Mouse (Mus musculus): ENCODE measurements around the gene Lgr5. TPM values are rescaled to one million over a fixed set of nuclear protein-coding genes. Genes with fewer than 3 reads are reported as not detected.

Gene Lgr5
- total RNA-seq, 2 experiments from 2014 or later = 0.35 TPM; not detected in 1

DNA sequence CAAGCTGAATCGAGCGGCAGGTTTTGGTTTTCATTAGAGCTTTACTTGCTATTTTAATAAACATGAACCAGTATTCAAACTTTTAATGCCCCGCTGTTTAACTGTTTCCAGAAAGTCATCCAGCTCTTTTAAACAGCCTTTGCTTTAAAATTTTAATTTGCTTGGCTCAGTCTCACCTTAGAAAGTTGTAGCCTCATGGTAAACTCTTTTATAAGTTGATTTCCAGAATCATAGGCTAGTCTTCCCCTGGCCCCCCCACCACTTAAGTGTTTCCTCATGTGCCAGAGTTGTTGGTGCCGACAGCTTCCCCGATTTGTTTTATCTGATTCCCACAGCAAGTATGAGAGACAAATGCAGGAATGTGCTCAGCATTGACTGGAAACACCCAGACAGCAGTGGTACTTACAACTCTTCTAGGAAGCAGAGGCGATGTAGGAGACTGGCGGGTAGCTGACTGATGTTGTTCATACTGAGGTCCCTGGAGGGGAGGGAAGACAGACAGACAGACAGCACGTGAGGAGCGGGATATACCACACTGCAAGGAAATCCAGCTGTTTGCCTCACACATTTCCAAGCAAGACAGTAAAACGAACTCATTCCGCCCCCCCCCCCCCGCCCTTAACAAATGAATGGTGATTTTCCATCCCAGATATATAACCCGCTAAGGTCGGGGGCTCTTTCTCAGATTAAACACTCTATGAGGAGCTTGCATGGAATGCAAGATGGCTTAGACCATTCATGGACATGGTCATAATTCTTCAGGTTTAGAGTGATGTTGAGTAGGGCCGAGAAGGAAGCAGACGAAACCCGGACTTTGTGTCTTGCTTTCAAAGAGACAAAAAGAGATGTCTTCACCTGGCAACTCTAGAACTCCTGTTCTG is 67.1 kb downstream of the Lgr5 start:
- ATAC-seq (replicated peaks; ENCODE audit: low FRiP score, low TSS enrichment, poor library complexity, severe bottlenecking) = no peak

DNA sequence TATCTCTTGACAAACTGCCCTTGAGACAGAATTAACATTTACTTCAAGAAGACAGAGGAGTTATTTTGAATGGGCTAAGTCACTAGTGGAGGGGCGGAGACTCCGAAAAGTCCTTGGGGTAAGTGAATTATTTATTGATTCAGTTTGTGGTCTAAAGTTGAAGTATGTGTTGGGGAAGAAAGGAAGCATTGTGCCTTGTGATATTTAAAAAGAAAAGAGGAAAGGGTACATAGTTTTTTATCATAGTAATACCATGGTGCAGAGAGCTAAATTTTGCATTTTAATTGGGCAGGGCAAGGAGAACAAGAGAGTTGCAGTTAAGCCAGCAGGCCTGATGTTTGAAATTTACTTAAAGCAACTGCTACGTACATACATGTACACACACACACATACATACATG is 68.7 kb downstream of the Lgr5 start:
- ATAC-seq (replicated peaks; ENCODE audit: low FRiP score, low TSS enrichment, poor library complexity, severe bottlenecking) = no peak

DNA sequence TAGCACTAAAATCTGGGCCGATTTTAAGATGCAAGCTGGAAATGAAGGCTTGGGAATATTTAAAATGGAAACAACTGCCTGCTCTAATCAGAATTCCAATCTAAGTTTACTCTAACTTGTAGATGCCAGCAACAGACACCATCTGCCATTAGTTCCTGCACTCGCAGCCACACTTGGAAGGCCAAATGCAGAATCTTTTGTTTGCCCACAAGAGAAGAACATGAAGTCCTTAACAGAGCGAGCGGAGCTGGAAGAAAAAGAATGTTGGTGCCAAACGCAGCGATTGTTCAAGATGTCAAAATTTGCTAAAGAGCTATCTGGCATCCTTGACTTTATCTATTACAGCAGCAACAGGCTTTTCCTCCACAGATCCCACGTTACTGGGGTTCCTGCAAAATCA is 72.1 kb downstream of the Lgr5 start:
- ATAC-seq (replicated peaks; ENCODE audit: low FRiP score, low TSS enrichment, poor library complexity, severe bottlenecking) = no peak

DNA sequence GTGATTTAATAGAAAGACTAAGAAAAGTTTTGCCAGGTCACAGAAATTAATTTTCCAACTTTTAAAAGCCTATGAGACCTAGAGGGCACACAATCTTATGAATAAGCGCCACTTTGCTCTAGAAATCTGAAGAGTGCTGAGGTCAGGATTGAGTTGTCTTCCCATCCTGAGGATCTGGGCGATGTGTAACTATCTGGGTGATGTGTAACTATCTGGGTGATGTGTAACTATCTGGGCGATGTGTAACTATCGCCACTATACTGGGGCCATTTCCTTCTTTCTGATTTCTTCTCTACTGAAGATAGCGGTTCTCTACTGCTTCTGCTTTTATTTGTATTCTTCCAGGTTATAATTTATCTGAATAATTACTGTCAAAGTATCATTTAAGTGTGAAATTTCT is 76.6 kb downstream of the Lgr5 start:
- ATAC-seq (replicated peaks; ENCODE audit: low FRiP score, low TSS enrichment, poor library complexity, severe bottlenecking) = no peak

DNA sequence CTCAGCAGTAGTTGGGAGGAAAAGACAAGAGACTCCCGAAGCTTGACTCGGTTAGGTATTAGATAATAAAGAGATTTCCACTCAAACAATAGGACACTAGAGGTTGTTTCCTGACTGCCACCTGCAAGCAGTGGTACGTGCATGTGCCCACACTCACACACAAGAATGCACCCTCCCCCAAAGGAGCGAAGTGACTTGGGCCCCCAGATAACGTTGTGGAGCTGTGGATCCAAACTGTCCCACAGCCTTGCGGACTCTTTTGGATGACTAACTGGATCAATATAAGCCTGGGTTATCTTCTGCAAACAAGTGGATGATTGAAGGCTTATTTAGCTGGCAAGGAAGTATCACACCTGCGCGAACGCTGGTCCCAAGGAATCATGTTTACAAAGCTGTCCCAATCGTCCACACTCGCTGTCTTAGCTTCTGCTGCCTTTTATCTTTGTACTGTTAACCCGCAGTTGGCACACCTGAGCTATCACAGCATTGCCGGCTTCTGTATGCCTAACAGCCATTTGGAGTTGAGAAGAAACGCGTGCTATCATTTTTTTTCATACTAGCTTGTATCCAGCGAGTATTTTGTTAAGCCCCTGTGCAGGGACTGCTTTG is 81.8 kb downstream of the Lgr5 start:
- no peak for ATAC-seq (replicated peaks; ENCODE audit: low FRiP score, low TSS enrichment, poor library complexity, severe bottlenecking)

DNA sequence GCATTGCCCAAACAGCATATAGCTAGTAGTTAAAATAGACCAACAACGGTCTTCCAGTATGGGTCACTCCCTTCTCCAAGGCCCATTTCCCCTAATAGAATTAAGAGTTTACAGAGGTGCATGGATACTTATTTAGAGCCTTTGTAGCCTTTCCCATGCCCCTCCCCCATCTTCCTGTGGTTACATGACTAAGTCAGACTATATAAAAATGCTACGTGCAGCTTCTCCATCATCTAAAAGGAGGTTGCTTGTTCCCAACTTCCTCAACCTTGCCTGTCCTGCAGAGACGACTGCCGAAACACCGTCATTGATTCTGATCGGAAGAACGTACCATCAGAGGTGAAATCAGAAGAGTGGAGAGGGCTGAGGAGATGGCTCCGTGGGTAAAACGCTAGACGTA is 82.4 kb downstream of the Lgr5 start:
- ATAC-seq (replicated peaks; ENCODE audit: low FRiP score, low TSS enrichment, poor library complexity, severe bottlenecking) = no peak

DNA sequence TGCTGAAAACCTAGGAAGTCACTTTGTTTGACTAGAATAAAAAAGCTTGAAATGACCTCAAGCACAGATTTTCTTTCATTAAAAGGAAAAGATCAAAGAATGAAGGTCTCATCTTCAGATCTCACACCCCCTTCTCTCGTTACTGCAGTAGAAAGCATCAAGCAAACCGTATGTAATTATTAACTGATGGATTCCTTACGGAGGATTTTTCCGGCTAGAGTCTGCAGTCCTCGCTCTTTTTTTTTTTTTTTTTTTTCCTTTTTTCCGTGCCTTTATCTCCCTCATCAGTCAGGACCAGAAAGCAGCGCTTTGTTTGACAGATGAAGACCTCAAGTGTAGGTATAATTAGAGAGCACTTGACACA is 93.8 kb downstream of the Lgr5 start:
- ATAC-seq (replicated peaks; ENCODE audit: low FRiP score, low TSS enrichment, poor library complexity, severe bottlenecking) = no peak

DNA sequence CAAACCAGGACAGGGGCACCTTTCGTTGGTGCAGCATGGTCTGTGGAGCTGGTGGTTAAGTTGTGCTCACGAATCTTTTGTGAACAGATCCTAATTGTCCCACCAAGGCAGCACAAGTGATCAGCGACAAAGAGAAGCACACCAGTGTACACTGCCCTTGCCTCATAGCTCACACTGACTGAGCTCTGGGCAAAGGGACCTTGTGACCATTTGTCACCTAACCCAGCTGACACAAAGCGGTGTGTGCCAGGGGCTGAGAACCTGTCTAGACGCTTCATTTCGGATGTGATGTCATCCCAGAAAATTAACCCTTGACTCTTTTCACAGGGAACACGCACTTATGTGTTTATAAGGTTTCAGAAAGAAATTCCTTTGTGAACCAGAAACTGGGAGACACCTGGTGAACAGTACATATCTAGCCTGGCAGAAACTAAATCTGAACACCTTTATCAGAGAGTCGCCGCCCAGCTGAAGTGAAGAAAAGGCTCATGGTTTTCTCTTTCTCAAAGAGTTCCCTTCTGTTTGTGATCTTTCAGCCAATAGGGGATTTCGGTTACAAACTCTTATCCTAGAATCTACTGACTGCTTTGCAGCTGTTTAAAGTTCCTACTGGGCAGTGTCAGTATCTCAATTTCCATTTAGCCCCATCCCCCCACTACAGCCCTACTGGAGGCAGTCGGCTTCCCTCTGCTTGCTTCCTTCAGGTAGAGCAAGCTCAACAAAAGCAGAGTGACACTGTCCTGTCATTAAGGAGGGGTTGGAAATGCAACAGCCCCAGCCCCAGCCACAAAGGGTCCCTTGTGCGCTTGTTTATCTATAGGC is 94.4 kb downstream of the Lgr5 start:
- no peak for ATAC-seq (replicated peaks; ENCODE audit: low FRiP score, low TSS enrichment, poor library complexity, severe bottlenecking)

DNA sequence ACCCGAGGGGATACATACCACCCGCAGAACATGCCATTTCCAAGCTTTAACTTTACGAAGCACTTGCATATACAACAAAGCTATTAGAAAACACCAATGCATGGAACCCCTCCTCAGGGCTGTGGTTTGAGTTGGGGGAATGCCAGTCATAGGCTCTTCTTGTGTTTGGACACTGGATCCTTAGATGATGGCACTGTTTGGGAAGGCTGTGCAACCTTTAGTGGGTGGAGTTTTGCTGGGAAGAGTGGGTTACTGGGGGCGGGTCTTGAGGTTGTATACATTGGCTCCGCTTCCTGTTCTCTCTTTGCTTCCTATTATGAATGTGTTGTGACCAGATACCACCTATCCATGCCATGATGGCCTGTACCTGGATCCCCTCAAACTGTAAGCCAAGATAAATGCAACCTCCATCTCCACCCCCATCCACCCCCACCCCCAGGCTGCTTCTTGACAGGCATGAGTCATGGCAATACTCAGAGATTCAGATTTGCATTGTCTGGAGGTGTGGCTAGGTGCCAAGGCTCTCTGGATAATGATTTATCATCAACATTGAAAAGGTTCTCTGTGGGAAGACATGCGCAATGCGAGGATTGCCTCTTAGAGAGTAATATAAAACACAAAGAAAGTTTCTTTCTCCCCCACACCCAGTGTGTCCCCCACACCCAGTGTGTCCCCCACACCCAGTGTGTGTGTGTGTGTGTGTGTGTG is 95.6 kb downstream of the Lgr5 start:
- no peak for ATAC-seq (replicated peaks; ENCODE audit: low FRiP score, low TSS enrichment, poor library complexity, severe bottlenecking)

DNA sequence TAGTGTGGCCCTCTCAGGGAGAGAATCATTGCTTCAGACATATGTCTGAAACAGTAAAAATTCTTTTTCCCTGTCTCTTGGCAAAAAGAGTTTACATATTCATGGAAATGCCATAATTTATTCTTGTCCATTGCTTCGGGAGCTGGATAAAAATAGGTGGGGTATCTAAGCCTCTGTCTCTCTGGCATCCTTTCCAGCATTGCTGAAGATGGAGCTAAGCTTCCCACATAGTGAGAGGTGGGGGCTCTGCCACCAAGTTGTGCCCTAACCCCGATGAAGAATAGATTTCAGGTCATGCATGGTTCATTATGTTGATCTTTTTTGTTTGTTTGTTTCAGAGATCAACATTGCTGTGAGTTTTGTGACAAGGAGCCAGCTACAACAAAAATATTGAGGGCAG is 102.0 kb downstream of the Lgr5 start:
- no peak for ATAC-seq (replicated peaks; ENCODE audit: low FRiP score, low TSS enrichment, poor library complexity, severe bottlenecking)

DNA sequence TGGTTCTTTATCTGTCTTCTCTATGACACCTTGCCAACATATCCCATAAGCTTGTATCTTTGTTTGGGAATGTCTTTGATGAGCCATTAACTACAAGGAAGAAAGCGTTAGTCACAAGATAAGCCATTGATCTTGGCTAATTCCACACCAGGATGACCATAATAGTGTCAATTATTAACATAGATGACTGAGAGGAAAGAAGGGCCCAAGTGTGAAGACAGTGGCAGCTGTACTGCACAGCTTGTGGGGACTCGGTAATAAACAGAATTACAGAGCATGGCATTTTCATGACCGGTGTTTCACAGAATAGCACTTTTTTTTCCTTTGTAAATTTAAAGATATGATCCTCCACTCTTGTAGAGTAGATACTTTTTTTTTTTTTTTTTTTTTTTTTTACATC is 102.9 kb downstream of the Lgr5 start:
- ATAC-seq (replicated peaks; ENCODE audit: low FRiP score, low TSS enrichment, poor library complexity, severe bottlenecking) = no peak

DNA sequence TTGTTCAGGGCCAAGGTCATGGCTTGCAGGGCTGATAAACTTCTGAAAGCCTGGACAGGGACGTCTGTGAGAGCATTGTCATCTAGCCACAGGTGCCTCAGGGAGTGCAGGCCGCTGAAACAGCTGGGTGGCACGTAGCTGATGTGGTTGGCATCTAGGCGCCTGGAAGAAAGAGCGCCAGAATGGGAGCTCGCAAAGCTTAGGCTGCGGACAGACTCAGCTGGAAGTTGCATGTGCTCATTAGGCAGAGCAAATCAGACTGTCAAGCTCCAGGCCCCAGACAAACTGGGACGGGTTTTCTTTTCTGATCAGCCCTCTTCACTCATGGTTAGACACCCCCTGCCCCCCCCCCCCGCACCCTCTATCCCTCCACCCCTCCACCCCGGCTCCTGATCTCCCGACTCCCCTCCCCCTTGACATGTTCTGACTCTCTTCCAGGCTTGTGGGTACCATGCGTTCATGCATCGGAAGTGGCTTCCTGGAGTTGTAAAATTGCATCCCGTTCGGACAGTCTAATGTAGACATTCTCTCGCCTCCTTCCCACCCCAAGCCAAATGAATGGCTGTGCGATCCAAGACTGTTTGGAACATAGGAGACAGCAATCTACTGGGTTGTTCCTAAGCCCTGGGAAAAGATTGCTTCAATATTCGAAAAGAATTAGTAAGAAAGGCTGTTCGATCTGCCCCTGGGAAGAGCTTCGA is 109.0 kb downstream of the Lgr5 start:
- 0 out of 2 replicates have a peak, but pooled peaks have one; percentile 18 for ATAC-seq (replicated peaks; ENCODE audit: low FRiP score, low TSS enrichment, poor library complexity, severe bottlenecking)

DNA sequence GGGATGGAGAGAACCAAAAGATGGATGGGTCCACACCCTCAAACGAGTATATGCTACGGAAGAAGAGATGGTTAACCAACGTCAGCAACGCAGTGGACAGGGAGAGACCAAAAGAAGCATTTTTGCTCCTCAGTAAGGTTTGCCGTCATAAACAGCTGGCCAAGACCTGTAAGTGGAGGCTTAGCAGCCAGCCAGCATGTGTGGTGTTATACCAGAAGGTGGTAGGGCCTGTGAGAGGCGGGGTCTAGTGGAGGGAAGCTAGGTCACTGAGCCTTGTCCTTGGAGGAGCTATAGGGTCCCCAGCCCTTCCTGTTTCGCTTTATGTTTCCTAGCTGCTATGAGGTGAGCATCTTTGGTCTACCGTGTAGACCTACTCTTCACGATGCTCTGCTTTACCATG is 111.1 kb downstream of the Lgr5 start:
- no peak for ATAC-seq (replicated peaks; ENCODE audit: low FRiP score, low TSS enrichment, poor library complexity, severe bottlenecking)

DNA sequence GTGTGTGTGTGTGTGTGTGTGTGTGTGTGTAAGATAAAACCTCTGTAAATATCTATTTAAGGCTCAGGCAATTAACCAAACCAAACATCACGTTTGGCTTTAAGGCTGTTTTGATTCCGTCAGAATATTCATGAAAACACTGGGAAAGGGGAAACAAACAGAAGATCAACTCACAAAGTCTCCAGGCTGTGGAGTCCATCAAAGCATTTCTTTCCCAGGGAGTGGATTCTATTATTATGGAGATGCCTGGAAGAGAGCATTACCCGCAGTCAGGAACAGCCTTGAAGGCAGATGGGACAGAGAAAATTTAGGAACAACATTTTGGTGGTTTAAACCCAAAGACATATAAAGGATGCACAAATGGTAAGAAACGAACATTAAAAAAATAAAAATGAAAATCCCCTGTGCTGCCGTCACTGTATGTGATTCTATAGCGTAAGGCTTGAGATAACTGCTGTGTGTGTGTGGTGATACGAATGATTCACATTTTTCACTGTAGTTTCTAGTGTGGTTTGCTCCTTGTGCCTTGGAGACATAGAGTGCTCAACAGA is 112.5 kb downstream of the Lgr5 start:
- ATAC-seq (replicated peaks; ENCODE audit: low FRiP score, low TSS enrichment, poor library complexity, severe bottlenecking) = no peak

DNA sequence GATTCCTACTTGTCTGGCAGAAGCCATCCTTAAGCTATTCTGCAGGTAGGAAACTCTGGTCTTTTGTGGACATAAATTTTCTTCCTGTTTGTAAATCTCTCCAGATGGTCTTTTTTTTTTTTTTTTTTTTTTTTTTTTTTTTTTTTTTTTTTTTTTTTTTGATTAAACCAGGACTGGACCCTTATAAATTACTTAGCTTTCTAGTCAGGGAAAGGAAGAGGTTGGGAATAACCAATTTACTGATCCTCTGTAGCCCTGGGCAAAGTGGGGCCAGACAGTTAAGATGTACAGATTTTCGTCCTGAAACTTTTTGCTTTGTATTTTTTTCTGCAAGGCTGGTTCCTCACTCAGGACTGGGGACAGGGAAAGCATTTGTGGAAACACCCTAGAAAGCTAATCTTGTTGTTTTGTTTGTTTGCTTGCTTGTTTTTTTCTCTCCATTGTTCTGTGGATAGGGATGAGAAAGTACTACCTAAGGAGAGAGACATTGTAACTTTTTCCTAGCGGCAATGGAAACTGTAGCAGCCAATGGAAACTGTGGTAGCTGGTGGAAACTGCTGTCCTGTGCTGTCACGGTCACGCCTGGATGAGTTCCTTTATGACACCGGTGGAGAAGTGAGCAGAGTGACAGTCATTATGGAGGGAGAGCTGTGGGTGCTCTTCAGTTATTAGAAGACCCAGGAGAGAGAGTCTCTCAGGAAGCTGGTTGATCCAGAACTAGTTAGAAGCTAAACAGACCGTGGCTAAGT is 114.2 kb downstream of the Lgr5 start:
- ATAC-seq (replicated peaks; ENCODE audit: low FRiP score, low TSS enrichment, poor library complexity, severe bottlenecking) = no peak

DNA sequence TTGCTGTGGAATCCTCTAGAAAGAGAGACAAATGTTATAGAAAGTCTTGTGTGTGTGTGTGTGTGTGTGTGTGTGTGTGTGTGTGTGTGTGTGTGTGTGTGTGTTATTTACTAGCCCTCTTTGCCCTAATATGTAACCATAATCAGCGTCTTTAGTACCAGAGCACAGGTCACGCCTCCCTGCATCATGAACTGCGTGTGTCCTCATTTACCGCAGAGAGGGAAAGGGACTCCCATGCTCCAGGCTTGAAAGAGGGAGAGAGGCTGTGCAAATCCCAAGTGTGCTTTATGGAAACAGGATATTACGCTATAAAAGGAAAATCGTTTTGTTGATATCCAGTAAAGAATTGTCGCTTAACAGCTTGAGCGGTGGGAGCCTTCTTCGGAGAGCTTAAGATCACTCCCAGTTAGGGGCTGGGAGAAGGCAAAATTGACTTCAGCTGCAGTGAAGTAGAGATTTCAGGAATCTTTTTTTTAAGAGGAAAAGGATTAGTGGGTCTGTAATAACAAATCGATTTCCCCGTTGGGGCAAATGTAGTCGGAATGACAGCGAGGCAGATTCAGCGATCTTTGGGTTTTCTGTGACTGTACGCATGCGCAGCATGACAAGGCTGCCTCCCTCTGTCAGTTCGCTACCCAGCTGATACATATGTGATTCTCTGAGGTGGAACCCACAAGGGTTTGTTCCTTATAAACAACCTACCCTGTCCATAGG is 116.8 kb downstream of the Lgr5 start:
- ATAC-seq (replicated peaks; ENCODE audit: low FRiP score, low TSS enrichment, poor library complexity, severe bottlenecking) = no peak

DNA sequence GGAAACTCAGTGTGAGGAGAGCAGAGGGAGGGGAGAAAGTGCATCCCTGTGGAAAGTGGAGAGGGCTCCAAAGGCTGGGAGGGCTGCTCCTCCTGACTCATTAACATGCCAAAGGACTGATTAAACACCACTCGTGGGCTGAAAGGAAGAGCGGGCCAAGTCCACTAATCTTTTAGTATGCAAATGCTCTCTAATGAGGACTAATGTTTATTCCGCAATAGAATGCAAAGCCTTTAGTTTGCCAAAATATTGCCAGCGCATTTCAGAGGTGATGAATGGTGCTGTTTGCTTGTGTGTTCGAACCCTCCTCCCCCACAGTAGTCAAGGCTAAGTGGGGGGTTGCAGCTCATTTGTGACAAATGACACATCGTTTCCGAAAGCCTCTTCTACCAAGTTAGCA is 118.5 kb downstream of the Lgr5 start:
- no peak for ATAC-seq (replicated peaks; ENCODE audit: low FRiP score, low TSS enrichment, poor library complexity, severe bottlenecking)

DNA sequence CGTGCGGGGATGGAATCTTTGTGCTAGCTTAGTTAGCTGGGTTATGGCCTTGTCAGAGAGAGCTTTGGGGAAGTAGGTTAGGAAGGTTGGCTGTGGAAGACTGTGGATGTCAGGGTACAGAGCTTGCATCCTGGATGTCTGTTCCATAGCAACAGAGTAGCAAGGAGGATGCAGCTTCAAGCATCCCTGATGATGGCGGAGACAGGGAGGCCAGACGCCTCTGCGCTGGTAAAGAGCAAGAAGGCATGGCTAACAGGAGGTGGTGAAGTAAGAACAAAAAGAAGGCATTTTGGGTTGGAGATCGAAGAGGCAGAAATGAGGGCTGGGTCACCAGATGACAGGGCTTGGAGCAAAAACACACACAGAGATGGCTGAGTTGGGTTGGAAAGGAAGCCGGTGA is 118.9 kb downstream of the Lgr5 start:
- ATAC-seq (replicated peaks; ENCODE audit: low FRiP score, low TSS enrichment, poor library complexity, severe bottlenecking) = no peak

Measured in megakaryocyte-erythroid progenitor cell, adult 5-6 weeks (primary cell).